Mouse (Mus musculus) yolk sac, embryonic 10.5 days (tissue): ENCODE data around the gene Zbtb16.

Experiments used
- DNase-seq: peaks from one replicate; pipeline ENCODE4 v3.0.0-alpha.2; 2017; ENCODE audit warnings: low spot score

Gene Zbtb16

GRCm38 (mm10) chr9:48803460-48804240 lies 32.4 kb downstream of the Zbtb16 start:
- no peak for DNase-seq

- DNase-seq, result no peak
These were observed 33.6 kb downstream of the Zbtb16 start for GRCm38 (mm10) chr9:48802374-48802773.

- DNase-seq, result no peak
These were observed 34.7 kb downstream of the Zbtb16 start for GRCm38 (mm10) chr9:48801322-48801721.

GRCm38 (mm10) chr9:48800627-48801026 lies 35.4 kb downstream of the Zbtb16 start:
- peak; percentile 70 for DNase-seq

GRCm38 (mm10) chr9:48798044-48798443 lies 38.0 kb downstream of the Zbtb16 start:
- no peak for DNase-seq

GRCm38 (mm10) chr9:48796267-48796822 lies 39.7 kb downstream of the Zbtb16 start:
- DNase-seq, result no peak

- DNase-seq, result no peak
These were observed 40.3 kb downstream of the Zbtb16 start for GRCm38 (mm10) chr9:48795740-48796139.

GRCm38 (mm10) chr9:48795095-48795494 lies 40.9 kb downstream of the Zbtb16 start:
- peak; percentile 85 for DNase-seq

- peak; percentile 54 for DNase-seq
These were observed 41.6 kb downstream of the Zbtb16 start for GRCm38 (mm10) chr9:48794463-48794862.

- DNase-seq, result no peak
These were observed 42.3 kb downstream of the Zbtb16 start for GRCm38 (mm10) chr9:48793638-48794188.

- DNase-seq, result no peak
These were observed 45.4 kb downstream of the Zbtb16 start for GRCm38 (mm10) chr9:48790575-48790974.

GRCm38 (mm10) chr9:48787906-48788410 lies 48.1 kb downstream of the Zbtb16 start:
- no peak for DNase-seq

GRCm38 (mm10) chr9:48787321-48787720 lies 48.7 kb downstream of the Zbtb16 start:
- DNase-seq, result no peak

GRCm38 (mm10) chr9:48786814-48787213 lies 49.2 kb downstream of the Zbtb16 start:
- no peak for DNase-seq

GRCm38 (mm10) chr9:48784937-48785336 lies 51.1 kb downstream of the Zbtb16 start:
- DNase-seq, result no peak

- DNase-seq, result no peak
These were observed 52.7 kb downstream of the Zbtb16 start for GRCm38 (mm10) chr9:48783292-48783691.

- DNase-seq, result no peak
These were observed 53.5 kb downstream of the Zbtb16 start for GRCm38 (mm10) chr9:48782284-48783060.

- DNase-seq, result no peak
These were observed 59.8 kb downstream of the Zbtb16 start for GRCm38 (mm10) chr9:48776268-48776667.

- DNase-seq, result no peak
These were observed 60.5 kb downstream of the Zbtb16 start for GRCm38 (mm10) chr9:48775561-48775960.

GRCm38 (mm10) chr9:48773710-48774109 lies 62.3 kb downstream of the Zbtb16 start:
- no peak for DNase-seq

GRCm38 (mm10) chr9:48773130-48773529 lies 62.9 kb downstream of the Zbtb16 start:
- DNase-seq, result no peak

GRCm38 (mm10) chr9:48771504-48771903 lies 64.5 kb downstream of the Zbtb16 start:
- no peak for DNase-seq
